8 mouse cellular contexts compared by ENCODE assay signal in the genomic region with DNA sequence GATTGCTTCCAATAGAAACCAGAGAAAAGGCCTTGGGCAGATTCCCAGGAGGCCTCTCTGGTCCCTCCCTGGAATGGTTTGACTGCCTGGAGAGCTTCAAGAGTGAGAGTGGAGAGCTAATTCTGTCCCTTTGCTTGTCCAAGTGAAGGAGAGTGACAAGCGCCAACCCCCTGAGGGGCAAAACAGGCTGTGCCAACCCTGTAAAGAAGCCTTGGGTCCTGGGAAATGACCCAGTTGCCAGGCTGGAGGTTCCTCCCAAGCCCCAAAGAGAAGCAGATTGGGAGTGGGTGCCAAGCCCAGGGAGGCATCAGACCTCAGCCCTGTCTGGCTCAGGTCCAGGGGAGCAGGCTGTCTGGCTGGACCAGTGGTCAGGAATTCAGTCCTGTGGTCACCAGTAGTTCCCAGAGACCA. TPM values are rescaled to one million over a fixed set of nuclear protein-coding genes. Genes with fewer than 3 reads are reported as not detected.
A peak's percentile ranks its signal among the peaks of the same experiment; 100 is the strongest.
DNase-seq lines count a peak whose midpoint lies in the region; ATAC-seq lines count a peak whose summit lies in the region.

No protein-coding gene starts in this region.

- peak; percentile 50 for DNase-seq in forebrain, embryonic 14.5 days (ENCODE audit: low spot score)
- peak; percentile 70 to 76 for DNase-seq in cerebellum, adult 18-20 months
- DNase-seq in gastrocnemius, postnatal 14 days = peak; percentile 65
- peak; percentile 71 to 82 for DNase-seq in left cerebral cortex, postnatal 10 days (ENCODE audit: extremely low spot score in 1 of 2, low spot score in 2 of 2)
- DNase-seq in ovary, postnatal 10 days (ENCODE audit: low spot score) = peak; percentile 30
- DNase-seq in thymus, adult 18-20 months = no peak

- no peak overlapping the region for H3K4me2 ChIP-seq in forebrain, embryonic 14.5 days (ENCODE audit: low read length)
- no peak overlapping the region for H3K4me2 ChIP-seq in forebrain, embryonic 12.5 days
- H3K4me2 ChIP-seq in intestine, embryonic 16.5 days (ENCODE audit: low read depth, low read length) = no peak overlapping the region

- H3K27ac ChIP-seq in forebrain, embryonic 14.5 days (ENCODE audit: low read depth, low read length) = no peak overlapping the region
- H3K27ac ChIP-seq in forebrain, embryonic 12.5 days = no peak overlapping the region
- H3K27ac ChIP-seq in intestine, embryonic 16.5 days (ENCODE audit: low read length) = peak overlapping the region; percentile 81

- no peak overlapping the region for H3K9ac ChIP-seq in forebrain, embryonic 14.5 days (ENCODE audit: low read length)
- no peak overlapping the region for H3K9ac ChIP-seq in forebrain, embryonic 12.5 days
- 0 out of 2 replicates have a peak overlapping the region, but pooled peaks have one; percentile 31 for H3K9ac ChIP-seq in intestine, embryonic 16.5 days (ENCODE audit: low read depth, low read length)

- H3K36me3 ChIP-seq in forebrain, embryonic 14.5 days (ENCODE audit: control insufficient read depth, insufficient read depth, low read length) = no peaks in the 10 kb centered on the region
- no peaks in the 10 kb centered on the region for H3K36me3 ChIP-seq in forebrain, embryonic 12.5 days (replicated peaks)
- peaks cover 10% of the 10 kb centered on the region for H3K36me3 ChIP-seq in intestine, embryonic 16.5 days (ENCODE audit: control insufficient read depth, insufficient read depth, low read length)

- no peaks in the 10 kb centered on the region for H3K9me3 ChIP-seq in forebrain, embryonic 14.5 days (replicated peaks; ENCODE audit: control insufficient read depth, low read length)
- no peaks in the 10 kb centered on the region for H3K9me3 ChIP-seq in forebrain, embryonic 12.5 days
- no peaks in the 10 kb centered on the region for H3K9me3 ChIP-seq in intestine, embryonic 16.5 days (ENCODE audit: control insufficient read depth, low read length)

- no peaks in the 10 kb centered on the region for H3K27me3 ChIP-seq in forebrain, embryonic 14.5 days (replicated peaks; ENCODE audit: control insufficient read depth, insufficient read depth, low read length)
- no peaks in the 10 kb centered on the region for H3K27me3 ChIP-seq in forebrain, embryonic 12.5 days
- H3K27me3 ChIP-seq in intestine, embryonic 16.5 days (replicated peaks; ENCODE audit: control insufficient read depth, insufficient read depth, low read length) = no peaks in the 10 kb centered on the region

- ATAC-seq in forebrain, embryonic 14.5 days = peak; percentile 83
- no peak for ATAC-seq in forebrain, embryonic 12.5 days (ENCODE audit: low FRiP score)
- peak; percentile 23 for ATAC-seq in intestine, embryonic 16.5 days

- 81% methylated on average over 1 of the region's 1 CpGs for WGBS in forebrain, embryonic 14.5 days
- 96% methylated on average over 1 of the region's 1 CpGs for WGBS in forebrain, embryonic 12.5 days
- whole genome bisulfite sequencing in intestine, embryonic 16.5 days = 79% methylated on average over 1 of the region's 1 CpGs

- intact Hi-C loops in gastrocnemius, postnatal 14 days (cut with DNase I; ENCODE audit: low total_unique reads) = no loop called here
- intact Hi-C loops in left cerebral cortex, postnatal 10 days (cut with DNase I) = no loop called here

- H3K4me1 ChIP-seq in forebrain, embryonic 14.5 days (ENCODE audit: control insufficient read depth, insufficient read depth, low read length) = no peaks in the 10 kb centered on the region
- no peaks in the 10 kb centered on the region for H3K4me1 ChIP-seq in forebrain, embryonic 12.5 days
- peaks cover 24% of the 10 kb centered on the region for H3K4me1 ChIP-seq in intestine, embryonic 16.5 days (ENCODE audit: control insufficient read depth, insufficient read depth, low read length)

- H3K4me3 ChIP-seq in forebrain, embryonic 14.5 days (ENCODE audit: low read depth, low read length) = no peak overlapping the region
- no peak overlapping the region for H3K4me3 ChIP-seq in forebrain, embryonic 12.5 days (replicated peaks)
- H3K4me3 ChIP-seq in intestine, embryonic 16.5 days (ENCODE audit: low read length) = no peak overlapping the region

RNA-seq across cellular contexts. Expression of gene Dhrs3, which starts 37.2 kb away (rescaled TPM):
- 16.1 and 25.8 TPM in 2 replicates for polyA plus RNA-seq in forebrain, embryonic 14.5 days (2014; fragmentation: Nextera tagmentation; extraction: Ambion mirVana)
- polyA plus RNA-seq in forebrain, embryonic 12.5 days (2016; fragmentation: Nextera tagmentation; extraction: Ambion mirVana) = 6.7 and 7.7 TPM in 2 replicates
- total RNA-seq in gastrocnemius, postnatal 14 days (2021) = 10 to 100 TPM; 33.8 to 48.2 TPM
- polyA plus RNA-seq in intestine, embryonic 16.5 days (2015; fragmentation: Nextera tagmentation; extraction: Ambion mirVana) = 122 and 132 TPM in 2 replicates
- 10 to 100 TPM; 16.0 to 16.6 TPM for total RNA-seq in left cerebral cortex, postnatal 10 days (2021)

Comparison
In these comparisons a context has a peak if more than half of its experiments do, and no peak if none do; other contexts are left out.
1. DNase-seq: peak in forebrain, embryonic 14.5 days (single experiment), cerebellum, adult 18-20 months (2 of 2), gastrocnemius, postnatal 14 days (single experiment), left cerebral cortex, postnatal 10 days (2 of 2) and ovary, postnatal 10 days (single experiment); none in thymus, adult 18-20 months (0 of 2).